Mouse (Mus musculus) megakaryocyte, embryonic 14.5 days (primary cell): Measurements from ENCODE around the gene Zfp740.

Experiments used
- FLI1 ChIP-seq: IDR thresholded peaks from 2 replicates; pipeline ENCODE4 v1.6.1; 2012; ENCODE audit warnings: low read length, inconsistent platforms, mixed read lengths
- GATA1 ChIP-seq: IDR thresholded peaks from 3 replicates; pipeline ENCODE4 v1.6.1; 2012; ENCODE audit warnings: mixed read lengths, low read length, inconsistent platforms, borderline replicate concordance

DNA sequence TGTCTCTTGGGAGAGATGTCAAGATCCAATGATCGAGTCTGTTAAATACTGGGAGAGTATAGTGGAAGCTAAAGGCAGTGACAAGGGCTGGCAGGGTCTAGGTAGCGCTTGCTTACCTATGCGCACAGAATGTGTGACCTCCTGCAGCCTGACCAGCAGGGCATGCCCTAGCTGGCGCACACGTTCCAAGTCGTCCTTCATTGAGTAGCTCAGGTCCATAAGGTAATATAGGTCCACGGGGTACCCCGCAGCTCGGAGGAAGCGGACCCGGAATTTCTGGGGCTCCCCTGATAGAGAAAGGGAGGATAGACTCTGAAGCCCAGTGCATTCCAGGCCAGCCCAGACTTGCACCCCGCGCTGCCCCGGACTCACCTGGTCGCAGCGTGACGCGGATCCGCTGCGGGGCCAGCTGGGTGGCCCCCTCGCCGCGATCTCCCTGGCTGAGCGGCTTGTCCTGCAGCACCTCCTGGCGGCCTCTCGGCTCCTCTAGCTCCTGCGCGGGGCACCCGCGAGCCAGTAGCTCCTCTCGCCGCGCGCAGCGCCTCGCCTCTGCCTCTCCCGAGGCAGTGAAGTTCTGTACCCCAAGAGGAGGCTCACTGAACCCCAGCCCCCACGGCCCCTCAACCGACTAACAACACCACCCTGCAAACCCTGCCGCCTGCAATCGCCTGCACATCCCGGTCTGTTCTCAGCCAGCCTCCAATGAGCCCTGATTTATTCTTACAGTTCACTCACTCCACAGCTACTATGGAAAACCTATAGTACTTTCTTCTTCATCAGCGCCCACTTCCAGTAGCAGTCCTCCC is 21.3 kb downstream of the Zfp740 start:
- TF ChIP-seq GATA1 (no peak), FLI1 (no peak)
